Mouse (Mus musculus) kidney, embryonic 14.5 days (tissue): Measurements from ENCODE around the gene Socs5. TPM values are rescaled to one million over a fixed set of nuclear protein-coding genes. Genes with fewer than 3 reads are reported as not detected.

Source experiments
- ATAC-seq: fragments of 200-750 bp; cut with Nextera tagmentation; 2 replicates; pipeline ENCODE4 v1.8.0; 2017; ENCODE audit warnings: moderate number of reproducible peaks, mild to moderate bottlenecking, moderate TSS enrichment, moderate library complexity; ENCODE audit not compliant: low FRiP score, low TSS enrichment
- H3K27ac ChIP-seq: fragments of 300-500 bp; sonication (generic); 2 replicates; pipeline ENCODE4 v1.5.1; 2014; ENCODE audit warnings: low read depth, mild to moderate bottlenecking, low read length, moderate library complexity, mixed read lengths
- H3K27me3 ChIP-seq: fragments of 300-500 bp; sonication (generic); 2 replicates; pipeline ENCODE4 v1.6.1; 2014; ENCODE audit warnings: mild to moderate bottlenecking, low read length; ENCODE audit not compliant: control insufficient read depth, insufficient read depth
- H3K36me3 ChIP-seq: fragments of 300-500 bp; sonication (generic); 2 replicates; pipeline ENCODE4 v1.6.1; 2014; ENCODE audit warnings: low read length, mixed read lengths; ENCODE audit not compliant: control insufficient read depth, insufficient read depth
- H3K4me1 ChIP-seq: fragments of 300-500 bp; sonication (generic); 2 replicates; pipeline ENCODE4 v1.6.1; 2014; ENCODE audit warnings: low read length, mixed read lengths; ENCODE audit not compliant: control insufficient read depth, insufficient read depth
- H3K4me2 ChIP-seq: fragments of 300-500 bp; sonication (generic); replicated peaks from 2 replicates; pipeline ENCODE4 v1.6.1; 2014; ENCODE audit warnings: low read depth, mild to moderate bottlenecking, low read length
- H3K4me3 ChIP-seq: fragments of 300-500 bp; sonication (generic); 2 replicates; pipeline ENCODE4 v1.5.1; 2014; ENCODE audit warnings: mild to moderate bottlenecking, low read length
- H3K9ac ChIP-seq: fragments of 300-500 bp; sonication (generic); 2 replicates; pipeline ENCODE4 v1.6.1; 2014; ENCODE audit warnings: low read depth, mild to moderate bottlenecking, low read length, moderate library complexity
- H3K9me3 ChIP-seq: fragments of 300-500 bp; sonication (generic); 2 replicates; pipeline ENCODE4 v1.6.1; 2016; ENCODE audit warnings: low read length; ENCODE audit not compliant: control insufficient read depth
- WGBS: fragments of 180-500 bp; shearing (Covaris S2); extraction: QIAGEN DNeasy Blood & Tissue Kit; methylation state at CpG from one replicate; pipeline ENCODE4 v1.1.7; 2014; 5-methylcytosine and 5-hydroxymethylcytosine counted together
- polyA plus RNA-seq: library from polyadenylated mRNA; unstranded; fragments of >200 nt; fragmentation: Nextera tagmentation; extraction: Ambion mirVana; gene quantifications from 2 replicates; pipeline ENCODE4 v1.2.1, GENCODE M21; 2014

Socs5 gene
- polyA plus RNA-seq, 1 experiment from 2014 or later = 24.5 TPM

DNA sequence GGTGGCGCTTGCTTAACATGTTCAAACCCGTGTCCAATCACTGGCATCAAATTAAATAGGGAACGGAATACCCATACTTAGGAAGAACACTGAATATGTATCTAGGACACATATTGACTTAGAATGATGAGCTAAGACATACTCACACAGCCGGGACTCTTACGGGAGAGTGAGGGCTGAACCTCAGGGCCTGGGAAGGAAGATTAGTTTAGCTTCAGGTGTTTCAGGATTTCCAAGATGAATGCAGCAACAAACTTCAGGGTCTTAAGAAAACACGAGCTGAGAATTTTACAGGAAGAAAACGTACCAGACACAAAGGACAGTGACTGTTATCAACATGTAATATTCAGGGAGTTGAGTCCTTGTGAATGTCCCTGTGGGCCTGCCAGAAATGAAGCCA, 26.8 kb upstream of the Socs5 start:
- no peaks in the 10 kb centered on the region for H3K4me1 ChIP-seq
- no peak overlapping the region for H3K9ac ChIP-seq
- H3K4me3 ChIP-seq = no peak overlapping the region
- ATAC-seq = no peak
- WGBS = 90% methylated on average over 7 of the region's 7 CpGs
- no peaks in the 10 kb centered on the region for H3K27me3 ChIP-seq
- no peak overlapping the region for H3K4me2 ChIP-seq
- no peaks in the 10 kb centered on the region for H3K36me3 ChIP-seq
- no peak overlapping the region for H3K27ac ChIP-seq
- no peaks in the 10 kb centered on the region for H3K9me3 ChIP-seq

DNA sequence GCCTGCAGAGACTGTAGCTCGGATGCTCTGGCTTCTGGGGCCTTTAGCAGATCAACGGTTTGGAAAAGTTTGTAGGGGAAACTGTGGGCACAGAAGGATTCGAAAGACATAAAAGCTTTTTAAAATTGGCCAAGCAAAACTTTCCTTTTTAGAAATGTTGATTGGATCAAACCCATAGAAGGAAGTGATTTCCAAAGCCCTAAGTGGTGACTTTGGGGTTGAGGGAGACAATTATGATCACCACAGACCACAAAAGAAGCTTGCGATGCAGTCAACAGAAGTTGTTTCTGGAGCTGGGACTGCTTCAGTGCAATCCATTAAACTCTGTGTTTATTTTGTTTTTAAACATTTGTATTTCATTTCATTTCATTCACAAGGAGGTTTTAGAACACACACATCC, 24.9 kb upstream of the Socs5 start:
- no peak for ATAC-seq
- Histone ChIP-seq H3K36me3 (no peaks in the 10 kb centered on the region), H3K4me2 (no peak overlapping the region), H3K4me3 (no peak overlapping the region), H3K27me3 (no peaks in the 10 kb centered on the region), H3K4me1 (no peaks in the 10 kb centered on the region), H3K27ac (no peak overlapping the region), H3K9me3 (no peaks in the 10 kb centered on the region), H3K9ac (no peak overlapping the region)
- 85% methylated on average over 4 of the region's 4 CpGs for WGBS

GRCm38 (mm10) chr17:87083671-87084070, 23.8 kb upstream of the Socs5 start:
- Histone ChIP-seq H3K4me3 (no peak overlapping the region), H3K4me1 (no peaks in the 10 kb centered on the region), H3K27ac (no peak overlapping the region), H3K27me3 (no peaks in the 10 kb centered on the region), H3K4me2 (no peak overlapping the region), H3K36me3 (no peaks in the 10 kb centered on the region), H3K9ac (no peak overlapping the region), H3K9me3 (no peaks in the 10 kb centered on the region)
- 87% methylated on average over 5 of the region's 5 CpGs for WGBS
- no peak for ATAC-seq

DNA sequence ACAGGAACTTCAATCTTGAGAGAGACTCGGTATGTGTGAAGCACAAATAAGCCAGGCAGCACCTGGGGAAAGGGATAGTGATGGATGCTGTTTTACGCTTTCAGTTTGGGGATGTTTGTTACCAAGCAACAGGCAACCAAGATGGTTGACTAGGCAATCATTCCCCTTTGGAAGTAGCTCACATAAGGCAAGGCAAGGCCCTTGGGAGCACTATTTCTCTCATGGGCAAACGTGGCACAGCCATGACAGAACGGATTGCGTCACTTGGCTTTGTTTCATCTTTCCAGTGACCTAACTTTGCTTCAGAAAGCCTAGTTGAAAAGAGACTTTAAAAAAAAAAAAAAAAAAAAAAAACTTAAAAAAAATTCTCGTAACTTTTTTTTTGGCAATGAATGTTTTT, 21.8 kb upstream of the Socs5 start:
- no peaks in the 10 kb centered on the region for H3K4me1 ChIP-seq
- no peaks in the 10 kb centered on the region for H3K9me3 ChIP-seq
- H3K9ac ChIP-seq = no peak overlapping the region
- H3K27ac ChIP-seq = no peak overlapping the region
- H3K4me3 ChIP-seq = no peak overlapping the region
- H3K27me3 ChIP-seq = no peaks in the 10 kb centered on the region
- no peaks in the 10 kb centered on the region for H3K36me3 ChIP-seq
- ATAC-seq = no peak
- no peak overlapping the region for H3K4me2 ChIP-seq
- 86% methylated on average over 6 of the region's 6 CpGs for WGBS

GRCm38 (mm10) chr17:87089296-87089695, 18.2 kb upstream of the Socs5 start:
- no peak overlapping the region for H3K9ac ChIP-seq
- no peak overlapping the region for H3K4me2 ChIP-seq
- no peaks in the 10 kb centered on the region for H3K9me3 ChIP-seq
- WGBS = 82% methylated on average over 7 of the region's 7 CpGs
- no peaks in the 10 kb centered on the region for H3K27me3 ChIP-seq
- no peak overlapping the region for H3K27ac ChIP-seq
- ATAC-seq = no peak
- H3K36me3 ChIP-seq = no peaks in the 10 kb centered on the region
- H3K4me3 ChIP-seq = no peak overlapping the region
- no peaks in the 10 kb centered on the region for H3K4me1 ChIP-seq

GRCm38 (mm10) chr17:87093061-87093460, 14.4 kb upstream of the Socs5 start:
- no peak overlapping the region for H3K9ac ChIP-seq
- no peaks in the 10 kb centered on the region for H3K27me3 ChIP-seq
- no peak overlapping the region for H3K27ac ChIP-seq
- no peaks in the 10 kb centered on the region for H3K4me1 ChIP-seq
- no peak overlapping the region for H3K4me2 ChIP-seq
- no peak overlapping the region for H3K4me3 ChIP-seq
- WGBS = 59% methylated on average over 5 of the region's 5 CpGs
- H3K9me3 ChIP-seq = no peaks in the 10 kb centered on the region
- no peaks in the 10 kb centered on the region for H3K36me3 ChIP-seq
- no peak for ATAC-seq

DNA sequence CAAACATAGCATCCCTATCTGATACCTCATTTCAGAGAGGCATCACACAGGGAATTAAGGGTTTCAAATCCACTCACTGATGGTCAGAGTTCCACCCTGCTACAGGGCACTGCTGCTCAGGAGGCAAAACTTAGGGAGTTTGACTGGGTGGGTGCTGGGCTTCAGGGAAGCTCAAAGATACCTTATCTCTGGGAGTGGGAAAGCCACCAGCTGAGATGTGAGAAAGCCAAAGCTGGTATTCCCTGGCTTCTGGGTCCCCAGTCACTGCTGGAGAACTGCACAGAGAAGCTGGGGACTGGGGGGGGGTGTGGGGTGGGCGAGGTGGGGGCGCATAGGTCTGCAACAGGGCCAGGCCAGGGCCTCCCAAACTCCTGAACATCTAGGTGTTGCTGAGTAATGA, 10.5 kb upstream of the Socs5 start:
- 74% methylated on average over 2 of the region's 2 CpGs for WGBS
- H3K4me2 ChIP-seq = no peak overlapping the region
- no peak for ATAC-seq

DNA sequence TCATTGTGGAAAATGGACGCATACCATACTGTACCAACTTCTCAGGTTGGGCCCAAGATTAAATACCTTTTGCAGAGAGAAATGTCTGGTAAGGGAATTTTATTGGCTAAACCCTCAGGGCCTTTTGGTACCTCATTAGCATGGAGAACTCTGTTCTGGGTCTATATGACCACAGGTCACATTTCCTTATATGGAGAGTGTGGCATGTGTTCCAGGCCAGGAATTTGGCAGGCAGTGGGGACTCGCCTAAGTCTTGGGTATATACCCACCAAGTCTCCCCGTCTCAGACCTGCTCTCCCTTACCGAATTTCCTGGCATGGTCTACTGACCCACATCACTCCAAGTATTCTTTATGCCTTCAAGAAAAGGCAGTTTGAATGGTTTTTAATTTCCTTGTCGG, 9.9 kb upstream of the Socs5 start:
- H3K27me3 ChIP-seq = no peaks in the 10 kb centered on the region
- WGBS = 82% methylated on average over 5 of the region's 5 CpGs
- H3K4me2 ChIP-seq = no peak overlapping the region
- no peak overlapping the region for H3K27ac ChIP-seq
- no peaks in the 10 kb centered on the region for H3K36me3 ChIP-seq
- H3K9me3 ChIP-seq = no peaks in the 10 kb centered on the region
- H3K9ac ChIP-seq = no peak overlapping the region
- H3K4me3 ChIP-seq = no peak overlapping the region
- no peaks in the 10 kb centered on the region for H3K4me1 ChIP-seq
- ATAC-seq = no peak

More for the DNA sequence above, 10.5 kb upstream of the Socs5 start:
- no peaks in the 10 kb centered on the region for H3K27me3 ChIP-seq
- H3K9ac ChIP-seq = no peak overlapping the region
- H3K4me3 ChIP-seq = no peak overlapping the region
- H3K4me1 ChIP-seq = no peaks in the 10 kb centered on the region
- no peaks in the 10 kb centered on the region for H3K9me3 ChIP-seq
- H3K27ac ChIP-seq = no peak overlapping the region
- no peaks in the 10 kb centered on the region for H3K36me3 ChIP-seq

GRCm38 (mm10) chr17:87100947-87101346, 6.5 kb upstream of the Socs5 start:
- H3K4me2 ChIP-seq = no peak overlapping the region
- WGBS = 75% methylated on average over 4 of the region's 4 CpGs
- H3K4me1 ChIP-seq = no peaks in the 10 kb centered on the region
- H3K27me3 ChIP-seq = no peaks in the 10 kb centered on the region
- no peaks in the 10 kb centered on the region for H3K9me3 ChIP-seq
- H3K36me3 ChIP-seq = no peaks in the 10 kb centered on the region
- H3K27ac ChIP-seq = no peak overlapping the region
- no peak overlapping the region for H3K9ac ChIP-seq
- ATAC-seq = no peak
- no peak overlapping the region for H3K4me3 ChIP-seq

DNA sequence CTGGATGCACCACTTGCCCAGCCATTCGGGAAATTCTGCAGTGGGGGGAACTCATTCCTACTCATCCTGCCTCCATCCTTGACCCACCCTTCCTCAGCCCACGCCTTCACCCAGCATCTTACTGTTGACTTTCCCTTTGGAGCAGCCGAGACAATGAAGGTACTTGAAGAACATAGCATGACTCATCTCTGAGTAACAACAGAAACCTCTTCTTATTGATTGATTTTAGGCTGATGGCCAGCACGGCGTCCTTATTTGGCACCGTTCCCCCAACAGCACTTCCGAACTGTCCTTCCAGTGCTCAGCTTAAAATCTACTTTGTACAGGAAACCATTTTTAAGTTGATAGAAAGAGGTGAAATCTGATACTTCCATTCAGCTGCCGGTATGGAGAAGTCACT, 4.8 kb upstream of the Socs5 start:
- 51% methylated on average over 8 of the region's 8 CpGs for WGBS
- Histone ChIP-seq H3K27ac (no peak overlapping the region), H3K27me3 (no peaks in the 10 kb centered on the region), H3K9me3 (no peaks in the 10 kb centered on the region), H3K4me2 (no peak overlapping the region), H3K9ac (no peak overlapping the region), H3K4me3 (no peak overlapping the region), H3K36me3 (no peaks in the 10 kb centered on the region), H3K4me1 (peaks cover 5% of the 10 kb centered on the region; the same call in 1 of the 2 replicates)
- ATAC-seq = no peak
